ENCODE assay signal across 8 mouse cellular contexts in genomic region chr16:18289067-18289588, GRCm38 (mm10). TPM values are rescaled to one million over a fixed set of nuclear protein-coding genes. Genes with fewer than 3 reads are reported as not detected.
DNase-seq lines count a peak whose midpoint lies in the region; ATAC-seq and TF ChIP-seq lines count a peak whose summit lies in the region.

Dgcr8 (minus strand) TSS chr16:18289246.

- peak; percentile 95 for DNase-seq in 416B (ENCODE audit: low read depth)
- peak; percentile 97 for DNase-seq in heart, adult 8-10 months (ENCODE audit: low spot score)
- peak; percentile 98 for DNase-seq in kidney, adult 9 months
- peak; percentile 98 for DNase-seq in limb, embryonic 14.5 days (ENCODE audit: low spot score)
- DNase-seq in midbrain, postnatal 0 days (ENCODE audit: low spot score) = peak; percentile 99
- DNase-seq in spleen, postnatal 14 days (ENCODE audit: low spot score in 2 of 2) = peak; percentile 96 to 97

- H3K9me3 ChIP-seq in embryonic facial prominence, embryonic 15.5 days (replicated peaks) = no peaks in the 10 kb centered on the region
- H3K9me3 ChIP-seq in limb, embryonic 14.5 days (ENCODE audit: control insufficient read depth, low read length) = no peaks in the 10 kb centered on the region
- no peaks in the 10 kb centered on the region for H3K9me3 ChIP-seq in midbrain, postnatal 0 days (ENCODE audit: low read length)

- H3K9ac ChIP-seq in embryonic facial prominence, embryonic 15.5 days = peak within 1 kb of the TSS; percentile 93
- peak within 1 kb of the TSS; percentile 97 for H3K9ac ChIP-seq in limb, embryonic 14.5 days (ENCODE audit: low read depth, low read length, severe bottlenecking)
- peak within 1 kb of the TSS; percentile 99 for H3K9ac ChIP-seq in midbrain, postnatal 0 days (replicated peaks; ENCODE audit: low read length, poor library complexity, severe bottlenecking)

- WGBS in bone marrow, adult 2 months = under 1% methylated on average over 70 of the region's 71 CpGs
- under 1% methylated on average over 71 of the region's 71 CpGs for WGBS in embryonic facial prominence, embryonic 15.5 days
- 0% methylated on average over 31 of the region's 71 CpGs for WGBS in limb, embryonic 14.5 days
- 0% methylated on average over 39 of the region's 71 CpGs for WGBS in midbrain, postnatal 0 days

- peak; percentile 51; the same call in 1 of the 2 replicates for TF ChIP-seq POLR2A in bone marrow, adult 2 months (IDR thresholded peaks at IDR 0.05; ENCODE audit: borderline replicate concordance, control insufficient read depth, low read depth, low read length)
- TF ChIP-seq POLR2A in limb, embryonic 14.5 days (IDR thresholded peaks at IDR 0.05; ENCODE audit: borderline replicate concordance, extremely low read depth, insufficient read depth, insufficient read length) = peak; percentile 78; the same call in 1 of the 2 replicates

- no peaks in the 10 kb centered on the region for H3K27me3 ChIP-seq in embryonic facial prominence, embryonic 15.5 days
- no peaks in the 10 kb centered on the region for H3K27me3 ChIP-seq in limb, embryonic 14.5 days (ENCODE audit: control insufficient read depth, insufficient read depth, low read length)
- H3K27me3 ChIP-seq in midbrain, postnatal 0 days (ENCODE audit: insufficient read depth, low read length) = no peaks in the 10 kb centered on the region

- TF ChIP-seq CTCF in bone marrow, adult 2 months (IDR thresholded peaks at IDR 0.05; ENCODE audit: control insufficient read depth, insufficient read depth, low read length) = no peak
- no peak for TF ChIP-seq CTCF in midbrain, postnatal 0 days (IDR thresholded peaks at IDR 0.05)

- peak; percentile 100 for ATAC-seq in embryonic facial prominence, embryonic 15.5 days (ENCODE audit: insufficient number of reproducible peaks, low FRiP score, low TSS enrichment, low read depth)
- peak; percentile 99 for ATAC-seq in limb, embryonic 14.5 days (ENCODE audit: low FRiP score, low read depth)
- peak; percentile 100 for ATAC-seq in midbrain, postnatal 0 days (ENCODE audit: low FRiP score)

- peak within 1 kb of the TSS; percentile 93 for H3K27ac ChIP-seq in bone marrow, adult 2 months (ENCODE audit: control insufficient read depth, insufficient read depth, low read depth, low read length, poor library complexity)
- peak within 1 kb of the TSS; percentile 92 for H3K27ac ChIP-seq in embryonic facial prominence, embryonic 15.5 days (replicated peaks)
- peak within 1 kb of the TSS; percentile 87 for H3K27ac ChIP-seq in limb, embryonic 14.5 days (replicated peaks; ENCODE audit: low read depth, low read length)
- H3K27ac ChIP-seq in midbrain, postnatal 0 days (ENCODE audit: low read depth, low read length) = peak within 1 kb of the TSS; percentile 89

- H3K4me2 ChIP-seq in embryonic facial prominence, embryonic 15.5 days (replicated peaks) = peak within 1 kb of the TSS; percentile 85
- H3K4me2 ChIP-seq in limb, embryonic 14.5 days (replicated peaks; ENCODE audit: low read depth, low read length, severe bottlenecking) = peak within 1 kb of the TSS; percentile 66
- H3K4me2 ChIP-seq in midbrain, postnatal 0 days (ENCODE audit: low read depth, low read length, poor library complexity, severe bottlenecking) = peak within 1 kb of the TSS; percentile 87

- peaks cover 2% of the 10 kb centered on the region for H3K4me1 ChIP-seq in bone marrow, adult 2 months (ENCODE audit: control insufficient read depth, insufficient read depth, low read length)
- H3K4me1 ChIP-seq in embryonic facial prominence, embryonic 15.5 days = peaks cover 22% of the 10 kb centered on the region
- peaks cover 16% of the 10 kb centered on the region; the same call in 1 of the 2 replicates for H3K4me1 ChIP-seq in limb, embryonic 14.5 days (ENCODE audit: control insufficient read depth, insufficient read depth, low read length)
- H3K4me1 ChIP-seq in midbrain, postnatal 0 days (ENCODE audit: insufficient read depth, low read length) = peaks cover 14% of the 10 kb centered on the region; the same call in 1 of the 2 replicates

- peaks cover 9% of the 10 kb centered on the region for H3K36me3 ChIP-seq in embryonic facial prominence, embryonic 15.5 days
- peaks cover 20% of the 10 kb centered on the region for H3K36me3 ChIP-seq in limb, embryonic 14.5 days (ENCODE audit: control insufficient read depth, insufficient read depth, low read length)
- H3K36me3 ChIP-seq in midbrain, postnatal 0 days (ENCODE audit: insufficient read depth, low read length) = peaks cover 3% of the 10 kb centered on the region

- peak within 1 kb of the TSS; percentile 98 for H3K4me3 ChIP-seq in bone marrow, adult 2 months (replicated peaks; ENCODE audit: control insufficient read depth, low read depth, low read length)
- peak within 1 kb of the TSS; percentile 74 for H3K4me3 ChIP-seq in embryonic facial prominence, embryonic 15.5 days (replicated peaks)
- peak within 1 kb of the TSS; percentile 77 for H3K4me3 ChIP-seq in limb, embryonic 14.5 days (replicated peaks; ENCODE audit: low read length)
- H3K4me3 ChIP-seq in midbrain, postnatal 0 days (ENCODE audit: low read depth, low read length) = peak within 1 kb of the TSS; percentile 97

RNA-seq across cellular contexts. Expression of gene Dgcr8, which starts in this region (rescaled TPM):
- 37.4 and 48.8 TPM in 2 replicates for polyA plus RNA-seq in bone marrow, adult 2 months (2011; ENCODE audit: insufficient read depth, insufficient read length, low replicate concordance, missing spikeins)
- polyA plus RNA-seq in embryonic facial prominence, embryonic 15.5 days (2015; fragmentation: Nextera tagmentation; extraction: Ambion mirVana) = 28.6 and 31.7 TPM in 2 replicates
- 10 to 100 TPM; 10.8 to 15.7 (median 12.7) TPM for total RNA-seq in heart, adult 8-10 months (2022)
- polyA plus RNA-seq in limb, embryonic 14.5 days (2012; rRNA removed) = 79.7 and 82.6 TPM in 2 replicates
- 35.0 and 39.1 TPM in 2 replicates for polyA plus RNA-seq in limb, embryonic 14.5 days (2014; fragmentation: Nextera tagmentation; extraction: Ambion mirVana)
- total RNA-seq in midbrain, postnatal 0 days (2014; rRNA removed) = 40.3 and 46.7 TPM in 2 replicates
- polyA plus RNA-seq in midbrain, postnatal 0 days (2015; fragmentation: Nextera tagmentation; extraction: Ambion mirVana) = 23.4 and 23.7 TPM in 2 replicates

Comparison
In these comparisons a context has a peak if more than half of its experiments do, and no peak if none do; other contexts are left out.
1. Peak in every context shown above with its lines: DNase-seq, ATAC-seq, H3K4me3 ChIP-seq and H3K27ac ChIP-seq.